Mouse (Mus musculus) CH12.LX (cell line): ENCODE measurements around the gene Pnmal2. TPM values are rescaled to one million over a fixed set of nuclear protein-coding genes. Genes with fewer than 3 reads are reported as not detected.

ENCODE experiments used
- DNase-seq: peaks from one replicate; pipeline ENCODE4 v3.0.0-alpha.2; 2013; ENCODE audit errors: extremely low read depth
- H3K27ac ChIP-seq: 2 replicates; pipeline ENCODE4 v1.5.1; 2012; ENCODE audit warnings: low read depth, mild to moderate bottlenecking, control low read depth, moderate library complexity; ENCODE audit not compliant: insufficient read depth
- H3K27me3 ChIP-seq: replicated peaks from 2 replicates; pipeline ENCODE3; 2012; ENCODE audit warnings: inconsistent platforms
- H3K36me3 ChIP-seq, 2 experiments: replicated peaks in 1 of 2; 2 replicates each; pipeline versions ENCODE3 to v1.6.1; 2012; ENCODE audit warnings: inconsistent platforms in 1 of 2, low read length in 1 of 2, mild to moderate bottlenecking in 1 of 2, mixed read lengths in 1 of 2, moderate library complexity in 1 of 2; ENCODE audit not compliant: control insufficient read depth in 1 of 2, insufficient read depth in 1 of 2
- H3K4me1 ChIP-seq, 2 experiments: 2 replicates each; pipeline ENCODE4 v1.6.1; 2012; ENCODE audit warnings: inconsistent platforms in 1 of 2, moderate library complexity in 1 of 2; ENCODE audit not compliant: insufficient read depth in 2 of 2, control insufficient read depth in 1 of 2
- H3K4me2 ChIP-seq: 2 replicates; pipeline ENCODE4 v1.6.1; 2012; ENCODE audit warnings: low read depth, mild to moderate bottlenecking, control low read depth; ENCODE audit not compliant: poor library complexity, insufficient read depth, severe bottlenecking
- H3K4me3 ChIP-seq, 3 experiments: fragments of 150-350 bp in 1 of 3; sonication (generic) in 1 of 3; replicated peaks in 1 of 3; 2 replicates each; pipeline versions ENCODE3 to v1.5.1; 2011 to 2012; ENCODE audit warnings: low read depth in 2 of 3, low read length in 2 of 3, mild to moderate bottlenecking in 2 of 3, moderate library complexity in 2 of 3, control low read depth in 1 of 3, improper control_type of control experiment in 1 of 3, inconsistent platforms in 1 of 3, mixed read lengths in 1 of 3; ENCODE audit not compliant: poor library complexity in 1 of 3
- H3K79me2 ChIP-seq: replicated peaks from 2 replicates; pipeline ENCODE4 v1.6.1; 2012; ENCODE audit warnings: mild to moderate bottlenecking, moderate library complexity; ENCODE audit not compliant: control insufficient read depth, poor library complexity, insufficient read depth, severe bottlenecking; ENCODE audit errors: extremely low read depth
- H3K9ac ChIP-seq: 2 replicates; pipeline ENCODE4 v1.6.1; 2012; ENCODE audit warnings: low read depth, mild to moderate bottlenecking, control low read depth, moderate library complexity; ENCODE audit not compliant: insufficient read depth
- H3K9me3 ChIP-seq: replicated peaks from 2 replicates; pipeline ENCODE3; 2012; ENCODE audit warnings: low read length, inconsistent platforms, mixed read lengths
- CHD2 ChIP-seq: IDR thresholded peaks from 2 replicates; pipeline ENCODE4 v1.6.1; 2011; ENCODE audit warnings: low read length, improper control_type of control experiment
- E2F4 ChIP-seq: IDR thresholded peaks from 2 replicates; pipeline ENCODE4 v1.6.1; 2011; ENCODE audit warnings: low read depth, low read length, improper control_type of control experiment; ENCODE audit not compliant: insufficient replicate concordance
- ELF1 ChIP-seq: IDR thresholded peaks from 2 replicates; pipeline ENCODE4 v1.6.1; 2014; ENCODE audit warnings: low read depth, mild to moderate bottlenecking, inconsistent platforms, low read length, improper control_type of control experiment
- EP300 ChIP-seq: IDR thresholded peaks from 2 replicates; pipeline ENCODE4 v1.6.1; 2011; ENCODE audit warnings: low read length, improper control_type of control experiment
- JUND ChIP-seq: conservative IDR thresholded peaks from 2 replicates; pipeline ENCODE4 v1.6.1; 2011; ENCODE audit warnings: low read depth, low read length, improper control_type of control experiment
- MAZ ChIP-seq: IDR thresholded peaks from 2 replicates; pipeline ENCODE4 v1.6.1; 2012; ENCODE audit warnings: low read depth, mild to moderate bottlenecking, inconsistent platforms, low read length, improper control_type of control experiment, moderate library complexity
- MEF2A ChIP-seq: IDR thresholded peaks from 2 replicates; pipeline ENCODE4 v1.6.1; 2014; ENCODE audit warnings: low read depth, mild to moderate bottlenecking, inconsistent platforms, low read length, improper control_type of control experiment, borderline replicate concordance
- NELFE ChIP-seq: IDR thresholded peaks from 2 replicates; pipeline ENCODE4 v1.6.1; 2011; ENCODE audit warnings: low read depth, low read length, improper control_type of control experiment
- NRF1 ChIP-seq: IDR thresholded peaks from 2 replicates; pipeline ENCODE4 v1.6.1; 2014; ENCODE audit warnings: low read depth, mild to moderate bottlenecking, inconsistent platforms, low read length, improper control_type of control experiment, moderate library complexity
- TBP ChIP-seq: conservative IDR thresholded peaks from 2 replicates; pipeline ENCODE4 v1.6.1; 2011; ENCODE audit warnings: low read depth, low read length, improper control_type of control experiment
- TCF12 ChIP-seq: IDR thresholded peaks from 2 replicates; pipeline ENCODE4 v1.6.1; 2014; ENCODE audit warnings: low read depth, mild to moderate bottlenecking, inconsistent platforms, low read length, improper control_type of control experiment
- UBTF ChIP-seq: IDR thresholded peaks from 2 replicates; pipeline ENCODE4 v1.6.1; 2012; ENCODE audit warnings: low read depth, mild to moderate bottlenecking, inconsistent platforms, low read length, improper control_type of control experiment, moderate library complexity
- USF1 ChIP-seq: IDR thresholded peaks from 2 replicates; pipeline ENCODE4 v1.6.1; 2014; ENCODE audit warnings: low read depth, mild to moderate bottlenecking, inconsistent platforms, low read length, improper control_type of control experiment
- ZMIZ1 ChIP-seq: IDR thresholded peaks from 2 replicates; pipeline ENCODE4 v1.6.1; 2012; ENCODE audit warnings: low read depth, mild to moderate bottlenecking, inconsistent platforms, low read length, improper control_type of control experiment
- dilution Hi-C: fragments of 300-500 bp; cut with MboI; formaldehyde crosslinking; loops from 2 replicates; pipeline ENCODE4 v1.14.3; 2020; ENCODE audit warnings: low sequenced_read_pairs; ENCODE audit not compliant: extremely low pct_unique_long_range_greater_than_20kb, extremely low pct_ligation_motif_present
- in situ Hi-C: fragments of 300-500 bp; cut with MboI; formaldehyde crosslinking; loops from 3 replicates; pipeline ENCODE4 v1.14.3; 2019; ENCODE audit warnings: low sequenced_read_pairs, low pct_ligation_motif_present, low pct_unique_long_range_greater_than_20kb, mixed read lengths
- polyA plus RNA-seq: library from polyadenylated mRNA; unstranded; fragments of >175 nt; gene quantifications from 2 replicates; pipeline ENCODE4 v1.2.1, GENCODE M21; 2012; ENCODE audit warnings: low read depth; ENCODE audit not compliant: insufficient read length
- total RNA-seq, 2 experiments: library from RNA; depleted of rRNA; stranded (reverse); fragments of 300-350 nt in 1 of 2; fragments of >200 nt in 1 of 2; gene quantifications; 2 replicates each; pipeline ENCODE4 v1.2.3; 2012 to 2014

The Pnmal2 gene
- total and polyA plus RNA-seq, 3 experiments, result 0.09 to 0.38 TPM; not detected in 1

GRCm38 (mm10) chr7:16988405-16988804 is 43.9 kb downstream of the Pnmal2 start:
- no peaks in the 10 kb centered on the region for H3K27me3 ChIP-seq
- no peak overlapping the region for H3K9ac ChIP-seq
- in situ Hi-C loops, result no loop called here
- dilution Hi-C loops, result no loop called here
- H3K79me2 ChIP-seq, result no peaks in the 10 kb centered on the region
- no peak overlapping the region for H3K27ac ChIP-seq
- H3K4me3 ChIP-seq, result no peak overlapping the region
- H3K36me3 ChIP-seq, result peaks cover 0 to 4% of the 10 kb centered on the region in 2 experiments
- DNase-seq, result no peak
- no peaks in the 10 kb centered on the region for H3K9me3 ChIP-seq
- no peak overlapping the region for H3K4me2 ChIP-seq
- TF ChIP-seq MEF2A, result no peak
- TF ChIP-seq CHD2, result no peak
- TF ChIP-seq EP300, result no peak
- TF ChIP-seq TBP, result no peak
- no peak for TF ChIP-seq JUND
- TF ChIP-seq UBTF, result no peak
- TF ChIP-seq USF1, result no peak
- TF ChIP-seq ELF1, result no peak
- TF ChIP-seq NELFE, result no peak
- TF ChIP-seq, all 38 proteins: peak for 0
- H3K4me1 ChIP-seq, result peaks cover 8 to 9% of the 10 kb centered on the region in 2 experiments

GRCm38 (mm10) chr7:16990006-16990744 is 45.7 kb downstream of the Pnmal2 start:
- H3K36me3 ChIP-seq, result peaks cover 0 to 4% of the 10 kb centered on the region in 2 experiments
- H3K9me3 ChIP-seq, result no peaks in the 10 kb centered on the region
- no peaks in the 10 kb centered on the region for H3K79me2 ChIP-seq
- no peaks in the 10 kb centered on the region for H3K27me3 ChIP-seq
- no peak overlapping the region for H3K4me2 ChIP-seq
- in situ Hi-C loops (no loop called here), dilution Hi-C loops (no loop called here)
- no peak overlapping the region for H3K4me3 ChIP-seq
- DNase-seq, result no peak
- H3K27ac ChIP-seq, result no peak overlapping the region
- peaks cover 6 to 8% of the 10 kb centered on the region in 2 experiments for H3K4me1 ChIP-seq
- TF ChIP-seq TCF12 (no peak), MAZ (no peak)
- no peak overlapping the region for H3K9ac ChIP-seq

GRCm38 (mm10) chr7:16991681-16992450 is 47.4 kb downstream of the Pnmal2 start:
- Histone ChIP-seq H3K79me2 (no peaks in the 10 kb centered on the region), H3K36me3 (peaks cover 0 to 4% of the 10 kb centered on the region in 2 experiments), H3K9me3 (no peaks in the 10 kb centered on the region), H3K4me3 (no peak overlapping the region)
- dilution Hi-C loops, result no loop called here
- no peak for TF ChIP-seq USF1
- no peak for TF ChIP-seq ZMIZ1
- no peak for TF ChIP-seq E2F4
- no peak for TF ChIP-seq NRF1
- TF ChIP-seq TBP, result no peak
- TF ChIP-seq, all 38 proteins: peak for 0
- H3K27ac ChIP-seq, result no peak overlapping the region
- peaks cover 6 to 8% of the 10 kb centered on the region in 2 experiments for H3K4me1 ChIP-seq
- H3K4me2 ChIP-seq, result no peak overlapping the region
- no peaks in the 10 kb centered on the region for H3K27me3 ChIP-seq
- in situ Hi-C loops, result no loop called here
- H3K9ac ChIP-seq, result no peak overlapping the region
- no peak for DNase-seq
